Comparison of ENCODE assay signal across 14 mouse cellular contexts in the genomic region with DNA sequence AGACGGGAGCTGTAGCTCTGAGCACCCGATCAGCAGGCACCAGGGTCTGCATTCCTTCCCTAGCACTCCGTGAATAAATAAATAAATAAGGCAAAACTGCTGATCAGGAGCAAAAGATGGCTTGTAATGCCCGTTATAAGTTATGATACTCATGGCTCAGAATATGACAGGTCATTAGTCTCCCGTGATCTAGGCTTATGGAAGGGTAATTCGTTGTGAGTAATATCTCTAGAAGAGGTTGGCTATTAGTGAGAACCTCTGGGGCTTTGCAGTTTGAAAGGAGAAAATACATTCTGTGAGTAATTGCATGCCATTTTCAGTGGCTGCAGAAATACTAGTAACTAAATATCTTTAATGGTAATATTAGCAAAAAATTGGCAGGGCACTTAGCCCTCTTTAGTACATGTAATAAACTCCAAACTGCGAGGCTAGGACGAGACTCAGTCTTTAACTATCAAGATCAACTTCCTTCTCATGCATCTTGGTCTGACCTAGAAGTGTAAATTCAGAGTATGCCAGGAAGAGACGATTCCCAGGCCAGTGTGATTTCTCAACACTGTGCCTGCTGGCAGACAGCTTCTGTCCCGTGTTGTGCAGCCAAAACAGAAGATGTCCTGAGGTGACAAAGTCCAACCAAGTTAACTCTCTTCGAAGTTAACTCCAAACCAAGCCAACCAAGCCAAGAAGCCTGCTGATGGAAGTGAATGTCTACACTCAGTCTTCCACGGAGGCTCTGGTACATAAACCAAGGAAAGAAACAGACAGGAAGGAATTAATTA. TPM values are rescaled to one million over a fixed set of nuclear protein-coding genes. Genes with fewer than 3 reads are reported as not detected.
DNase-seq lines count a peak whose midpoint lies in the region; ATAC-seq and TF ChIP-seq lines count a peak whose summit lies in the region.
"Had no signal": no experiment of that assay in that cellular context is flagged by ENCODE, and none has a peak within 500 bp of the region (broad histone marks: within the 10 kb centered on the region; RNA-seq: fewer than 3 reads in every experiment).

No protein-coding gene starts in this region.

- peak; percentile 33 for DNase-seq in forebrain, embryonic 11.5 days (ENCODE audit: low spot score)
- DNase-seq in forebrain, postnatal 0 days, result no peak
- no peak for DNase-seq in intestine, embryonic 14.5 days (ENCODE audit: low spot score)
- no peak for DNase-seq in testis, postnatal 10 days (ENCODE audit: low spot score)
- no peak for DNase-seq in left cerebral cortex, adult 18-20 months (ENCODE audit: low spot score in 2 of 2)
- DNase-seq: B cell, adult 2 months; cerebellum, adult 9-11 months; heart, postnatal 14 days had no signal

- H3K9ac ChIP-seq in forebrain, embryonic 11.5 days (ENCODE audit: low read length), result no peak overlapping the region
- no peak overlapping the region for H3K9ac ChIP-seq in forebrain, postnatal 0 days
- no peak overlapping the region for H3K9ac ChIP-seq in intestine, embryonic 14.5 days (ENCODE audit: low read length)
- no peak overlapping the region for H3K9ac ChIP-seq in intestine, embryonic 16.5 days (ENCODE audit: low read depth, low read length)
- H3K9ac ChIP-seq in neural tube, embryonic 13.5 days, result no peak overlapping the region
- H3K9ac ChIP-seq in neural tube, embryonic 15.5 days (replicated peaks), result no peak overlapping the region
- H3K9ac ChIP-seq: limb, embryonic 15.5 days had no signal

- no peaks in the 10 kb centered on the region for H3K9me3 ChIP-seq in forebrain, embryonic 11.5 days (ENCODE audit: control insufficient read depth, low read length)
- no peaks in the 10 kb centered on the region for H3K9me3 ChIP-seq in forebrain, postnatal 0 days (ENCODE audit: low read length)
- no peaks in the 10 kb centered on the region for H3K9me3 ChIP-seq in intestine, embryonic 14.5 days (ENCODE audit: control insufficient read depth, low read length)
- no peaks in the 10 kb centered on the region for H3K9me3 ChIP-seq in intestine, embryonic 16.5 days (ENCODE audit: control insufficient read depth, low read length)
- H3K9me3 ChIP-seq in neural tube, embryonic 13.5 days, result no peaks in the 10 kb centered on the region
- H3K9me3 ChIP-seq in neural tube, embryonic 15.5 days (replicated peaks), result no peaks in the 10 kb centered on the region
- H3K9me3 ChIP-seq: G1E; limb, embryonic 15.5 days had no signal

- no peak overlapping the region for H3K4me3 ChIP-seq in forebrain, embryonic 11.5 days (ENCODE audit: low read depth, low read length)
- no peak overlapping the region for H3K4me3 ChIP-seq in forebrain, postnatal 0 days (ENCODE audit: low read depth, low read length)
- H3K4me3 ChIP-seq in intestine, embryonic 14.5 days (ENCODE audit: low read depth, low read length), result no peak overlapping the region
- no peak overlapping the region for H3K4me3 ChIP-seq in intestine, embryonic 16.5 days (ENCODE audit: low read length)
- H3K4me3 ChIP-seq in neural tube, embryonic 13.5 days, result no peak overlapping the region
- no peak overlapping the region for H3K4me3 ChIP-seq in neural tube, embryonic 15.5 days (replicated peaks)
- H3K4me3 ChIP-seq: erythroblast, embryonic 14.5 days; limb, embryonic 15.5 days had no signal

- H3K27ac ChIP-seq in forebrain, embryonic 11.5 days (ENCODE audit: low read depth, low read length), result no peak overlapping the region
- H3K27ac ChIP-seq in forebrain, postnatal 0 days (ENCODE audit: low read depth, low read length), result no peak overlapping the region
- H3K27ac ChIP-seq in intestine, embryonic 14.5 days (ENCODE audit: low read depth), result 0 out of 2 replicates have a peak overlapping the region, but pooled peaks have one; percentile 33
- no peak overlapping the region for H3K27ac ChIP-seq in intestine, embryonic 16.5 days (ENCODE audit: low read length)
- peak overlapping the region; percentile 56 for H3K27ac ChIP-seq in neural tube, embryonic 13.5 days (replicated peaks)
- H3K27ac ChIP-seq in neural tube, embryonic 15.5 days (replicated peaks), result no peak overlapping the region
- H3K27ac ChIP-seq: limb, embryonic 15.5 days had no signal

- no peaks in the 10 kb centered on the region for H3K36me3 ChIP-seq in forebrain, embryonic 11.5 days (ENCODE audit: control insufficient read depth, insufficient read depth, low read length)
- H3K36me3 ChIP-seq in forebrain, postnatal 0 days (ENCODE audit: insufficient read depth), result no peaks in the 10 kb centered on the region
- H3K36me3 ChIP-seq in intestine, embryonic 14.5 days (ENCODE audit: control insufficient read depth, insufficient read depth, low read length), result no peaks in the 10 kb centered on the region
- no peaks in the 10 kb centered on the region for H3K36me3 ChIP-seq in intestine, embryonic 16.5 days (ENCODE audit: control insufficient read depth, insufficient read depth, low read length)
- no peaks in the 10 kb centered on the region for H3K36me3 ChIP-seq in neural tube, embryonic 13.5 days
- H3K36me3 ChIP-seq in neural tube, embryonic 15.5 days, result no peaks in the 10 kb centered on the region
- H3K36me3 ChIP-seq: G1E; limb, embryonic 15.5 days had no signal

- ATAC-seq in forebrain, embryonic 11.5 days (replicated peaks; ENCODE audit: low FRiP score), result no peak
- no peak for ATAC-seq in forebrain, postnatal 0 days
- no peak for ATAC-seq in intestine, embryonic 14.5 days (replicated peaks; ENCODE audit: low FRiP score, low TSS enrichment, low read depth)
- no peak for ATAC-seq in intestine, embryonic 16.5 days
- peak; percentile 42; the same call in 1 of the 2 replicates for ATAC-seq in neural tube, embryonic 13.5 days (ENCODE audit: low read depth)
- no peak; the same call in 1 of the 2 replicates for ATAC-seq in neural tube, embryonic 15.5 days (ENCODE audit: low FRiP score)

- no peaks in the 10 kb centered on the region; the same call in 1 of the 2 replicates for H3K4me1 ChIP-seq in forebrain, embryonic 11.5 days (replicated peaks; ENCODE audit: control insufficient read depth, insufficient read depth, low read length)
- no peaks in the 10 kb centered on the region for H3K4me1 ChIP-seq in forebrain, postnatal 0 days (ENCODE audit: insufficient read depth)
- peaks cover 17% of the 10 kb centered on the region for H3K4me1 ChIP-seq in intestine, embryonic 14.5 days (replicated peaks; ENCODE audit: control insufficient read depth, insufficient read depth, low read length)
- H3K4me1 ChIP-seq in intestine, embryonic 16.5 days (ENCODE audit: control insufficient read depth, insufficient read depth, low read length), result peaks cover 10% of the 10 kb centered on the region
- H3K4me1 ChIP-seq in neural tube, embryonic 13.5 days (replicated peaks), result peaks cover 19% of the 10 kb centered on the region
- peaks cover 20% of the 10 kb centered on the region for H3K4me1 ChIP-seq in neural tube, embryonic 15.5 days

- TF ChIP-seq CTCF in forebrain, postnatal 0 days (IDR thresholded peaks at IDR 0.05; ENCODE audit: low read depth), result no peak

- H3K27me3 ChIP-seq in forebrain, embryonic 11.5 days (ENCODE audit: control insufficient read depth, insufficient read depth, low read length), result no peaks in the 10 kb centered on the region
- no peaks in the 10 kb centered on the region; the same call in 1 of the 2 replicates for H3K27me3 ChIP-seq in forebrain, postnatal 0 days (ENCODE audit: insufficient read depth, low read length)
- H3K27me3 ChIP-seq in intestine, embryonic 14.5 days (replicated peaks; ENCODE audit: control insufficient read depth, insufficient read depth, low read length), result no peaks in the 10 kb centered on the region
- no peaks in the 10 kb centered on the region for H3K27me3 ChIP-seq in intestine, embryonic 16.5 days (replicated peaks; ENCODE audit: control insufficient read depth, insufficient read depth, low read length)
- H3K27me3 ChIP-seq in neural tube, embryonic 13.5 days, result no peaks in the 10 kb centered on the region
- H3K27me3 ChIP-seq in neural tube, embryonic 15.5 days (replicated peaks), result no peaks in the 10 kb centered on the region
- H3K27me3 ChIP-seq: limb, embryonic 15.5 days had no signal

- WGBS in forebrain, embryonic 11.5 days, result 85% methylated on average over 12 of the region's 12 CpGs
- WGBS in forebrain, postnatal 0 days, result 75% methylated on average over 12 of the region's 12 CpGs
- 39% methylated on average over 12 of the region's 12 CpGs for WGBS in intestine, embryonic 14.5 days
- WGBS in intestine, embryonic 16.5 days, result 46% methylated on average over 12 of the region's 12 CpGs
- WGBS in neural tube, embryonic 13.5 days, result 58% methylated on average over 12 of the region's 12 CpGs
- WGBS in neural tube, embryonic 15.5 days, result 54% methylated on average over 12 of the region's 12 CpGs

- H3K4me2 ChIP-seq in forebrain, embryonic 11.5 days (ENCODE audit: low read depth, low read length, severe bottlenecking), result no peak overlapping the region
- H3K4me2 ChIP-seq in forebrain, postnatal 0 days (ENCODE audit: low read depth), result no peak overlapping the region
- H3K4me2 ChIP-seq in intestine, embryonic 14.5 days (ENCODE audit: low read length), result no peak overlapping the region
- no peak overlapping the region for H3K4me2 ChIP-seq in intestine, embryonic 16.5 days (ENCODE audit: low read depth, low read length)
- no peak overlapping the region for H3K4me2 ChIP-seq in neural tube, embryonic 13.5 days
- no peak overlapping the region for H3K4me2 ChIP-seq in neural tube, embryonic 15.5 days
- H3K4me2 ChIP-seq: limb, embryonic 15.5 days had no signal

RNA-seq across cellular contexts. Expression of a gene that starts 34.2 kb away (rescaled TPM):
- polyA plus RNA-seq in forebrain, embryonic 11.5 days (2014; fragmentation: Nextera tagmentation; extraction: Ambion mirVana), result 2.4 and 3.1 TPM in 2 replicates
- total RNA-seq in forebrain, postnatal 0 days (2014; rRNA removed), result 10.8 and 15.5 TPM in 2 replicates
- 2.3 and 3.5 TPM in 2 replicates for polyA plus RNA-seq in forebrain, postnatal 0 days (2015; fragmentation: Nextera tagmentation; extraction: Ambion mirVana)
- polyA plus RNA-seq in intestine, embryonic 14.5 days (2014; fragmentation: Nextera tagmentation; extraction: Ambion mirVana), result 1.8 and 2.3 TPM in 2 replicates
- 1.4 and 1.6 TPM in 2 replicates for polyA plus RNA-seq in intestine, embryonic 16.5 days (2015; fragmentation: Nextera tagmentation; extraction: Ambion mirVana)
- polyA plus RNA-seq in neural tube, embryonic 13.5 days (2015; fragmentation: Nextera tagmentation; extraction: Ambion mirVana), result 9.8 and 10.0 TPM in 2 replicates
- polyA plus RNA-seq in neural tube, embryonic 15.5 days (2015; fragmentation: Nextera tagmentation; extraction: Ambion mirVana), result 6.6 and 8.6 TPM in 2 replicates
- total RNA-seq in left cerebral cortex, adult 18-20 months (2021), result 10 to 100 TPM; 28.2 to 32.8 TPM
- polyA plus RNA-seq: erythroblast, embryonic 14.5 days; G1E had no signal

Comparison
In these comparisons a context has a peak if more than half of its experiments do, and no peak if none do; other contexts are left out.
1. H3K27ac ChIP-seq: peak in intestine, embryonic 14.5 days (single experiment) and neural tube, embryonic 13.5 days (single experiment); none in forebrain, embryonic 11.5 days (single experiment), forebrain, postnatal 0 days (single experiment), intestine, embryonic 16.5 days (single experiment) and neural tube, embryonic 15.5 days (single experiment).